Mouse (Mus musculus) heart, adult 2 months (tissue): Measurements from ENCODE around the gene Pias4. TPM values are rescaled to one million over a fixed set of nuclear protein-coding genes. Genes with fewer than 3 reads are reported as not detected.
"Not testable (repeated sequence)": the region's sequence is repeated elsewhere in the genome, so short reads cannot be mapped to it uniquely, and the experiment has no call there.

ENCODE experiments used
- DNase-seq, 2 experiments: peaks; one replicate each; pipeline ENCODE4 v3.0.0; 2021
- H3K27ac ChIP-seq: fragments of 200-600 bp; 2 replicates; pipeline ENCODE4 v1.8.1; 2022
- H3K27me3 ChIP-seq: fragments of 200-500 bp; 2 replicates; pipeline ENCODE4 v1.6.1; 2012; ENCODE audit warnings: mild to moderate bottlenecking, low read length, inconsistent platforms, mixed read lengths; ENCODE audit not compliant: control insufficient read depth, insufficient read depth
- H3K36me3 ChIP-seq: fragments of 200-500 bp; 2 replicates; pipeline ENCODE4 v1.6.1; 2012; ENCODE audit warnings: low read length, inconsistent platforms; ENCODE audit not compliant: control insufficient read depth, insufficient read depth
- H3K4me1 ChIP-seq: fragments of 200-500 bp; 2 replicates; pipeline ENCODE4 v1.6.1; 2011; ENCODE audit warnings: low read length; ENCODE audit not compliant: control insufficient read depth, insufficient read depth
- H3K4me3 ChIP-seq: fragments of 200-600 bp; 2 replicates; pipeline ENCODE4 v1.8.1; 2022
- H3K79me2 ChIP-seq: fragments of 200-500 bp; replicated peaks from 2 replicates; pipeline ENCODE4 v1.6.1; 2012; ENCODE audit warnings: mild to moderate bottlenecking, inconsistent platforms, low read length, moderate library complexity, mixed read lengths; ENCODE audit not compliant: control insufficient read depth, insufficient read depth
- H3K9ac ChIP-seq: fragments of 200-500 bp; 2 replicates; pipeline ENCODE4 v1.6.1; 2012; ENCODE audit warnings: low read depth, mild to moderate bottlenecking, control low read depth, inconsistent platforms, low read length, mixed read lengths
- CTCF ChIP-seq: fragments of 200-600 bp; IDR thresholded peaks from 2 replicates; pipeline ENCODE4 v1.8.1; 2022; ENCODE audit warnings: antibody characterized with exemption, mild to moderate bottlenecking, moderate library complexity
- EP300 ChIP-seq: fragments of 200-500 bp; IDR thresholded peaks from 2 replicates; pipeline ENCODE4 v1.6.1; 2011; ENCODE audit warnings: low read depth, low read length, control low read depth; ENCODE audit not compliant: insufficient read depth
- POLR2A ChIP-seq: fragments of 200-500 bp; IDR thresholded peaks from 2 replicates; pipeline ENCODE4 v1.6.1; 2011; ENCODE audit warnings: mild to moderate bottlenecking, low read depth, low read length, control low read depth; ENCODE audit not compliant: insufficient read depth
- WGBS: fragments of 180-500 bp; shearing (Covaris S2); methylation state at CpG from one replicate; pipeline ENCODE4 v1.1.7; 2018; 5-methylcytosine and 5-hydroxymethylcytosine counted together
- intact Hi-C: fragments of 180-260 bp; cut with DNase I; formaldehyde crosslinking; loops from one replicate; pipeline ENCODE4 v1.15.1; 2025
- long read RNA-seq: library from polyadenylated mRNA; stranded (forward); transcript quantifications from one replicate; pipeline ENCODE4 v2.0.0, GENCODE M21; 2021
- polyA plus RNA-seq: library from polyadenylated mRNA; depleted of rRNA; stranded (reverse); fragments of >200 nt; gene quantifications from 2 replicates; pipeline ENCODE4 v1.2.3, GENCODE M21; 2012; rRNA removed
- total RNA-seq, 2 experiments: library from RNA; stranded (reverse); gene quantifications; 2 replicates each; pipeline ENCODE4 v1.2.3; 2021

Pias4 gene
- total RNA-seq (10 to 100 TPM; 14.1 to 16.5 TPM), polyA plus RNA-seq (22.3 and 23.3 TPM in 2 replicates)
- long read RNA-seq, transcript Pias4-201 (11 exons, 2,571 nt) = major isoform, 24 of 33 reads
- long read RNA-seq, partial matches to known transcripts = 3 of 33 reads
- long read RNA-seq, other reads (novel, unspliced or antisense) = 6 of 33 reads

- WGBS = under 1% methylated on average over 64 of the region's 64 CpGs
- Histone ChIP-seq H3K4me3 (peak within 1 kb of the TSS; percentile 79), H3K9ac (peak within 1 kb of the TSS; percentile 95), H3K27ac (peak within 1 kb of the TSS; percentile 93), H3K79me2 (peaks cover 7% of the 10 kb centered on the region), H3K36me3 (no peaks in the 10 kb centered on the region), H3K27me3 (no peaks in the 10 kb centered on the region), H3K4me1 (peaks cover 2% of the 10 kb centered on the region)
- peak; percentile 87 for TF ChIP-seq POLR2A
- peak; percentile 66; the same call in 1 of the 2 replicates for TF ChIP-seq EP300
- TF ChIP-seq CTCF = no peak
- intact Hi-C loops = loop anchor here (2.0 kb wide), 1 partner anchor 29 kb away; no protein-coding TSS in a partner anchor
- DNase-seq = peak; percentile 99 to 100
Observed at GRCm38 (mm10) chr10:81167200-81168086, at the start of gene Pias4. Gene Pias4 (minus strand): TSS chr10:81167923.

GRCm38 (mm10) chr10:81217267-81217666 is 49.5 kb upstream of the Pias4 start:
- H3K27ac ChIP-seq, H3K4me3 ChIP-seq, H3K36me3 ChIP-seq, H3K9ac ChIP-seq, H3K79me2 ChIP-seq, H3K4me1 ChIP-seq, H3K27me3 ChIP-seq, DNase-seq, intact Hi-C loops: not testable (repeated sequence)
- 17% methylated on average over 1 of the region's 1 CpGs for WGBS
- peak; percentile 79 for TF ChIP-seq CTCF

DNA sequence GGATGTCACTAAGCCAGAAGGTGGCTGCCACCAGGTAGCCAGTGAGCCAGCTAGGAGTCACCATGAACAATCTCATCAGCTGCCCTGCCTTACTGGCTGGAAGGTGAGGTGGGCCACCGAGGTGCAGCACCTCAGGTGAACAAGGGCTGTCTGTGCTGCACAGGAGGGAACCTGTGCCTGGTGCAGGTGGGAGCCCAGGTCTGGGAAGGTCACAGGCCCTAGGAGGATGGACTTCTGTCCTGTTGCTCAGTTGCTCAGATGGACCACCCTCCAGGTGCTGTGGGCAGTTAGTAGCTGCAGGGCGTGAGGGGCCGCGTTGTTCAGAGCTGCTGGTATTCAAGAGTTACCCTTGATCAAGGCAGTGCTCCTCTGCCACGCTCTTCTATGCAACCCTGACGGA is 49.1 kb upstream of the Pias4 start:
- H3K27ac ChIP-seq = no peak overlapping the region
- DNase-seq = no peak
- 84% methylated on average over 6 of the region's 6 CpGs for WGBS
- no peaks in the 10 kb centered on the region for H3K36me3 ChIP-seq
- intact Hi-C loops = no loop called here
- H3K79me2 ChIP-seq = no peaks in the 10 kb centered on the region
- H3K4me1 ChIP-seq = no peaks in the 10 kb centered on the region
- TF ChIP-seq CTCF (no peak), EP300 (no peak)
- H3K27me3 ChIP-seq = no peaks in the 10 kb centered on the region; the same call in 1 of the 2 replicates
- no peak overlapping the region for H3K9ac ChIP-seq
- no peak overlapping the region for H3K4me3 ChIP-seq

GRCm38 (mm10) chr10:81216260-81216659 is 48.5 kb upstream of the Pias4 start:
- Histone ChIP-seq H3K4me3 (no peak overlapping the region), H3K9ac (no peak overlapping the region), H3K27ac (no peak overlapping the region), H3K36me3 (no peaks in the 10 kb centered on the region), H3K4me1 (no peaks in the 10 kb centered on the region), H3K27me3 (no peaks in the 10 kb centered on the region; the same call in 1 of the 2 replicates), H3K79me2 (no peaks in the 10 kb centered on the region)
- DNase-seq = no peak
- intact Hi-C loops = no loop called here
- 88% methylated on average over 6 of the region's 6 CpGs for WGBS
- TF ChIP-seq EP300 = no peak
- TF ChIP-seq POLR2A = no peak
- no peak for TF ChIP-seq CTCF

GRCm38 (mm10) chr10:81210154-81210553 is 42.4 kb upstream of the Pias4 start:
- no peak overlapping the region for H3K4me3 ChIP-seq
- H3K27me3 ChIP-seq = no peaks in the 10 kb centered on the region
- no peak overlapping the region for H3K9ac ChIP-seq
- no peak overlapping the region for H3K27ac ChIP-seq
- no peaks in the 10 kb centered on the region for H3K36me3 ChIP-seq
- H3K79me2 ChIP-seq = no peaks in the 10 kb centered on the region
- H3K4me1 ChIP-seq = no peaks in the 10 kb centered on the region
- 98% methylated on average over 5 of the region's 5 CpGs for WGBS
- TF ChIP-seq CTCF (peak; percentile 57), POLR2A (peak; percentile 20; the same call in 1 of the 2 replicates), EP300 (no peak)
- no peak for DNase-seq
- intact Hi-C loops = no loop called here

DNA sequence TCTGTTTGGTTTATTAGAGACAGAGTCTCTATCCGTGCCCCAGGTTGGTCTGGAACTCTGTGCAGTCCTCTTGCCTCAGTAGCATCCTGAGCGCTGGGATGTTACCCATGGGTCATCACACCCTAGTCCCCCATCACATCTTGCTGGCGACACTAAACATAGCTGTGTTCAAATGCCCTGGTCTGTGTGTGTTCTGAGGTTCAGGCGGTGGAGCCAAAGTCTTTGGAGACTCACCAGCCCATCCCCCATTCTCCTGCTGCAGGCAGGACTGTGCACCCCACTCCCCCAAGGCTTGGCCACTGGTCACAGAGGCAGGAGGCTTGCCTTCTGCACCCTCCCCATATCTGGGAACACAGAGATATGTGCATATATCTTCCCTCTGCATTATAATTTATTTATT is 36.4 kb upstream of the Pias4 start:
- DNase-seq = no peak
- Histone ChIP-seq H3K27ac (peak overlapping the region; percentile 78), H3K9ac (no peak overlapping the region), H3K79me2 (no peaks in the 10 kb centered on the region), H3K27me3 (no peaks in the 10 kb centered on the region), H3K4me1 (no peaks in the 10 kb centered on the region), H3K4me3 (no peak overlapping the region), H3K36me3 (no peaks in the 10 kb centered on the region)
- intact Hi-C loops = no loop called here
- 40% methylated on average over 4 of the region's 4 CpGs for WGBS
- TF ChIP-seq CTCF (no peak), POLR2A (no peak; the same call in none of the 2 replicates), EP300 (no peak)
